Mouse (Mus musculus) embryo, embryonic 10 days (tissue): Measurements from ENCODE around the gene Taf5.

Experiments used
- DNase-seq: peaks from one replicate; pipeline ENCODE4 v3.0.0-alpha.2; 2015; ENCODE audit warnings: low spot score

The Taf5 gene

DNA sequence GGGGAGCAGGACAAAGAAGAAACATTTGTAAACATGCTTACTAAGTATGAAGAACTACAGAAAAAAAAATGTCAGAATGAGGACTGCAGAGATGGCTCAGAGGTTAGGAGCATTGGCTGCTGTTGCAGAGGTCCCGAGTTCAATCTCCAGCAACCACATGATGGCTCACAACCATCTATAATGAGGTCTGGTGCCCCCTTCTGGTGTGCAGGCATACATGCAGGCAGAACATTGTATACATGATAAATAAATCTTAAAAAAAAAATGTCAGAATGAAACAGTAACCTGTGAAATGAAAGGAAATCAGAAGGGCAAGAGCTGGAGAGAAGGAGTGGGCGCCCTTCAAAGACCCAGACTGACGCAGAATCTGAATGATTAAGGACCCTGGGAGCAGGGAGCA, 1.7 kb upstream of the Taf5 start:
- DNase-seq, result no peak

- peak; percentile 87 for DNase-seq
These were observed 522 bp downstream of the Taf5 start for GRCm38 (mm10) chr19:47067924-47068611.

DNA sequence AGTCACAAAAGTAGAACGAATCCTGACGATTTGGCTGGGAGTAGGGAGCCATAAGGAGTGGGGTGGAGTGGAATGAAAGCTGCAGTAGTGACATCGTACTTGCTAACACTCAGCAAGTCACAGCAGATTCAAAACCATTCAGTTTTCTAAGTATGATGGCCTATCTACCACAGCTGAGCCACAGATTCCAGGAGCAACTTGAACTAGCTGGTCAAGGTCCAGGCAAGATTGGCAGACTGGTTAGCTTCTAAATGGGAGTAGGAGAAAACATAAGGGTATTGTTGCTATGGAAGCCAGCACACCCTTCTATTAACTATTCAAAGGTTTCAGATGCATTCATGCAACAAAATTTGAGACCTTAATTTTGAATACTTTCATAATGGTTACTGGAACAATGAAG, 20.7 kb downstream of the Taf5 start:
- no peak for DNase-seq

- peak; percentile 20 for DNase-seq
These were observed 22.4 kb downstream of the Taf5 start for GRCm38 (mm10) chr19:47089718-47090525.

DNA sequence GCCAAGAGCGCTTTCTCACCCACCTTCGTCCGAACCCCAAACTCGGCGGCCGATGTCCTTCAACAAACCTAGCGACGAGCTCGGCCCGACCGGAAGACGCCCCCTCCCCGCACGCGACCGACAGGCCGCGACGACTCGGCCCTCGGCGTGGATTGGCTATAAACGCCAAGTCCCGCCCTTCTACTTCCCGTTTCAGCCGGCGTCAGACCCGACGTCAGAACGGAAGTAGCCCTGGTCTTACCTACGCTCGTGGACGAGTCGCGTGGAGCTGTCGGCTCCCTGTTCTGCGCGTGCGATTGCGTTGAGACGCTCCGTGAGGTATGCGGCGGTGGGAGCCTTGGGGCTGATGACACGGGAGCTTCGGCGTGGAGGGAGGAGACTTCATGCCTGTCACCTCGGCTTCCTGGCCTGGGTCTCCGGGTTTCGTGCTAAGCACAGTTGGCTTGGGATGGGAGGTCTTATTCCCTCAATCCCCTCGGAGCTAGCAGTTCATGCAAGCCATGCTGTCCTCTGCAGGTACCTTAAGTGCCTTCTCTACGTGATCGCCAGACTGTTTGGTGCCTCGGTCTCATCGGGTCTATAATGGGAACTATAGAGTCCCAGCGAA, 23.1 kb downstream of the Taf5 start, which contains the start of the genes Usmg5 and Pdcd11:
Usmg5 (minus strand) TSS at position 98 of the 607 bp plus-strand sequence.
Pdcd11 (plus strand) TSS at position 219 of the 607 bp plus-strand sequence.
- DNase-seq, result peak; percentile 98

DNA sequence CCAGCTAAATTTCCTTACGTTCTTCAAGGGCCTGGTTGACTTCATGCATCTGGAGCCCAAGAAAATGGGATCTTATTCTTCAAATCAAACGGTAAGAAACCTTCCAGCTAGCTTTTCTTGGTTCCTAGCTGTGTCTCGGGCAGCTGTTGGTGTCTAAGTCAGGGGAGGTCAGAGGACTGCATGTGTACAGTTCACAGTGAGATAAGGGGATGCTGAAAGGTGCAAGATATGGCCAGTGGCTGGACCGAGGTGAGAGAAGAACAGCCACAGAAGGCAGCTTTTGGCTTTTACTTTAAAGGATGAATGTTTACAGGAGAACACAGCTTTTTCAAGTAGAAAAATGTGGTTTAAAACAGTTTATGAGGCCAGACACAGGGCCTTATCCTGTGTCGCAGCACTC, 33.5 kb downstream of the Taf5 start:
- no peak for DNase-seq

GRCm38 (mm10) chr19:47104641-47105271, 37.2 kb downstream of the Taf5 start:
- no peak for DNase-seq

GRCm38 (mm10) chr19:47118634-47119033, 51.1 kb downstream of the Taf5 start:
- DNase-seq, result no peak

DNA sequence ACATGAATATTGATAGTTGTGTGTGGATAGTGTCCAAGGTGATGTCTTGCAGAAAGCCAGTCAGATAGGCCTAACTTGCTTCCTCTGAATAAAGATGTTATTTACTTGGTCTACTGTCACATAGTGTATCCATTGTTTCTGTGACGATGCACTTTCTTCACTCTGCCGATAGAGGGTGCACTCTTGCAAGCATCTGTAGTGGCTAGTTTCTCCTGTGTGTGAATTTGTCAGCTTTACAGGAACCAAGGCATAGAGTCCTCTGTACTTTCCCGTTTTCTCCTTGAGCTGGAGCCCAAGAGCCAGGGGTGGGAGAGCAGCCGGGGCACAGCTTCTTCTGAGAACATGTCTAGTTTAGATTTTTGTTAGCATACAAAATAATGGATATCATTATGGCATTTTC, 53.5 kb downstream of the Taf5 start:
- peak; percentile 71 for DNase-seq

DNA sequence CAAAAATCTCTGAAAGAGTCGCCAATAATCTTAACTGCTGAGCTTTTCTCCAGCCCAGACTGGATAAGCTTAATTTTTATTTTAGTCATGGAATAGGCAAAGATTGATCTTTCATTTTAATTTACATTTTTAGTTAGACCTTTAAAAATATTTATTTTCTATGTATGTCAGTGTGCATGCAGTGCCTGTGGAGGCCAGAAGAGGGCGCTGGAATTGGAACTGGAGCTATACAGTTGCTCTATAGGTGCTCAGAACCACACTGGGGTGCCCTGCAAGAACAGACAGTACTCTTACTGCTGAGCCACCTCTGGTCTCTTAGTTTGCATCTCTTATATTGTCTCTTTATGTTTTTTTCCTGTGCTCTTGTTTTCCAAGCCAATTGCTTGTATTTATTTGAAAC, 55.3 kb downstream of the Taf5 start:
- DNase-seq, result peak; percentile 57

DNA sequence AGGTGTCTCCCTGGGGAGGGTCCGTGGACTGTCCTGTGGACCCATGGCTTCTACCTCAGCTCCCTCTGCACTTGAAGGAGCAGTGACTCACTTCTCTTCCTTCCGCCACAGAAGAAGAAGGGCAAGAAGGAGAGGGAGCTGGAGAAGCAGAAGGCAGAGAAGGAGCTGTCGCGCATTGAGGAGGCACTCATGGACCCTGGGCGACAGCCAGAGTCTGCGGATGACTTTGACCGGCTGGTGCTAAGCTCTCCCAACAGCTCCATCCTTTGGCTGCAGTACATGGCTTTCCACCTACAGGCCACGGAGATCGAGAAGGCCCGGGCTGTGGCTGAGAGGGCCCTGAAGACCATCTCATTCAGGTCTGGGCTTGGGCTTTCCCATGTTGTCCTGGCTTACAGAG, 60.6 kb downstream of the Taf5 start:
- DNase-seq, result no peak

DNA sequence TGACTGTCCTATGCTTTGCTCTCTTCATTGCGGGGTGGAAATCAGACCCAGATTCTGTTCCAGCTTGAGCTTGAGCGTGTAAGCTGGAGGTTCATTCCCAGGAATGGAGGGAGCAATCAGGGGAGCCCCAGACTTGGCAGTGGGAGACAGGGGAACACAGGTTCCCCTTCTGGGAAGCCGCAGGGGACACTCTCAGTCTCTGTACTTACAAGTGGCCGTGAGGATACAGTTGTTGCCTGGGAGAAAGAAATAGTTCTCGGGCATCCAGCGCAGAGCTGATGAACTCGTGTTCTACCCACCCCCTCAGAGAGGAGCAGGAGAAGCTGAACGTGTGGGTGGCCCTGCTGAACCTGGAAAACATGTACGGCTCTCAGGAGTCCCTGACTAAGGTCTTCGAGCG, 61.3 kb downstream of the Taf5 start:
- no peak for DNase-seq

DNA sequence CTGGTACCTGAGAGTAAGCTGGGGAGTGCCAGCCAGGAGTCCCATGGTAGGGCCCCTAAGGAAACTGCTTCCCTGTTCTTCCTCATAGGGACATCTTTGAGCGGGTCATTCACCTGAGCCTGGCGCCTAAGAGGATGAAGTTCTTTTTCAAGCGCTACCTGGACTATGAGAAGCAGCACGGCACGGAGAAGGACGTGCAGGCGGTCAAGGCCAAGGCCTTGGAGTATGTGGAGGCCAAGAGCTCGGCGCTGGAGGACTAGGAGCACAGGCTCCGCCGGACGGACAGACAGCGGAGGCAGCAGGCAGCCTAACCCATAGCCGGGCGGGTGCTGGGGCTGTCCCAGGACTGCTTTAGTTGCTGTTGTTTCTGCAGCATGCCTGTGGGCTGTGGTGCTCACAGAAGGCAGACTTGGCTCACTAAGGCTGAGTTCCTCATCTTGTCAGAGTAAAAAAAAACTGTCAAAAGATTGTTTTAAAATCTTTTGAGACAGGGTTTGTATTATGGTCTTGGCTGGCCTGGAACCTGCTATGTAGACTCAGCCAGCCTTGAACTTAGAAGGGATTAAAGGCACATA, 63.1 kb downstream of the Taf5 start:
- DNase-seq, result no peak
